Mouse (Mus musculus): ENCODE measurements around the gene C1qtnf1.

GRCm38 (mm10) chr11:118485780-118486179 is 57.8 kb downstream of the C1qtnf1 start:
- TF ChIP-seq GATA1 (IDR thresholded peaks at IDR 0.05; ENCODE audit: borderline replicate concordance, low read length): no peak
- TF ChIP-seq FLI1 (IDR thresholded peaks at IDR 0.05; ENCODE audit: low read length): no peak
